Mouse (Mus musculus) adrenal gland, adult 8-10 months (tissue): ENCODE measurements around the gene Gm17631. TPM values are rescaled to one million over a fixed set of nuclear protein-coding genes. Genes with fewer than 3 reads are reported as not detected.
"Not testable (repeated sequence)": the region's sequence is repeated elsewhere in the genome, so short reads cannot be mapped to it uniquely, and the experiment has no call there.

ENCODE experiments used
- DNase-seq: peaks from one replicate; pipeline ENCODE4 v3.0.0; 2022
- total RNA-seq, 4 experiments: library from RNA; stranded (reverse); gene quantifications; 2 replicates each; pipeline ENCODE4 v1.2.4; 2022

The Gm17631 gene
- not detected for total RNA-seq

DNA sequence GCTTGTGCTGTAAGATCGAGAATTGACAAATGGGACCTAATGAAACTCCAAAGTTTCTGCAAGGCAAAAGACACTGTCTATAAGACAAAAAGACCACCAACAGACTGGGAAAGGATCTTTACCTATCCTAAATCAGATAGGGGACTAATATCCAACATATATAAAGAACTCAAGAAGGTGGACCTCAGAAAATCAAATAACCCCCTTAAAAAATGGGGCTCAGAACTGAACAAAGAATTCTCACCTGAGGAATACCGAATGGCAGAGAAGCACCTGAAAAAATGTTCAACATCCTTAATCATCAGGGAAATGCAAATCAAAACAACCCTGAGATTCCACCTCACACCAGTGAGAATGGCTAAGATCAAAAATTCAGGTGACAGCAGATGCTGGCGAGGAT lies at the start of gene Gm17631:
Gene Gm17631 (plus strand): TSS at position 301 of the 400 bp plus-strand sequence.
- not testable (repeated sequence) for DNase-seq

GRCm38 (mm10) chr6:129817731-129818130 lies 44.7 kb upstream of the Gm17631 start:
- DNase-seq: no peak

DNA sequence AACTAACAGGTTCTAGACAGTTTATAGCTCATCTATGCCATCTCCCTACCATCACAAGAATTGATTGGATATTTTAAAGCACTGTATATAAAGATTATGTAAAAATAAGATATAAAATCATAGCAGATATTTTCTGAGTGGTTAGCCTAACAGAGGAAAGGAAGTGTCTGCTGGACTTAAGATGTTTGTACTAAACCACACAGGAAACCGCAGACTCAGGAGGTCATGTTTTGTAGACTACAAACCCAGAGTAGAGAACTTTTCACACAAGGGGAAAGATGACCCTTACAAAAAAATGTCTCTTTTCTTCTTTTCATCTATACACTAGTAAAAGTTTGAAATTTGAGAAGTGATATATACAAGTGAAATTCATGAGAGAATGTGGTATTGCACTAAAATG lies 38.4 kb upstream of the Gm17631 start:
- no peak for DNase-seq

DNA sequence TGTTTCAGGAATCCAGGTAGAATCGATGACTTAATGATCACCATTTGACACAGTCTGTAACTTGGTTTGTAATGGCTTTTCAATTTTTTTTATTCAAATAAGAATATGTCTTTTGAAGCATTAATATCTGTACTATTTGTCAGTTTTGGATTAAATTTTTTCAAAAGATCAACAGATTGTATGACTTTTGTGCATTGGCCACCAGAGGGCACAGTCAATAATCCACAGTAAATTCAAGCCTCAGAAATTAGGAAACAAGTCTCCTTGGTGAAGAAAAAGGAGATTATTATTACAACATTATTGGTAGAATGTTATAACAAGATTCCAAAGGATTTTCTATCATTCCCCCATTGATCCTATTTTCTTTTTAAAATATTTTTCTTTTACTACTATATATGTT lies 36.9 kb upstream of the Gm17631 start:
- DNase-seq: no peak

GRCm38 (mm10) chr6:129876549-129876948 lies 14.1 kb downstream of the Gm17631 start, which contains the start of gene Klra17:
Gene Klra17, minus strand, starts transcription at chr6:129876672.
- no peak for DNase-seq

- no peak for DNase-seq
Measured at GRCm38 (mm10) chr6:129882525-129882924, 20.1 kb downstream of the Gm17631 start.

Other genes with a start within 250 kb of the Gm17631 start
- gene Klrk1, start 238.8 kb upstream of the Gm17631 start, total RNA-seq: 1 to 10 TPM in 2 of 4 experiments, under 1 TPM in 2; 0.31 to 1.6 (median 1.0) TPM
- gene Klrc3, start 219.3 kb upstream of the Gm17631 start, total RNA-seq: not detected
- gene Klrc2, start 202.0 kb upstream of the Gm17631 start, total RNA-seq: under 1 TPM in 1 of 4 experiments, not detected in 3; 0.31 TPM
- gene Klrc1, start 183.7 kb upstream of the Gm17631 start, total RNA-seq: under 1 TPM; 0.14 to 0.49 (median 0.25) TPM
- gene Klri1, start 145.5 kb upstream of the Gm17631 start, total RNA-seq: not detected
- under 1 TPM; 0.08 to 0.24 (median 0.16) TPM for gene Klri2, start 122.2 kb upstream of the Gm17631 start, total RNA-seq
- gene Gm156, start 78.4 kb upstream of the Gm17631 start, total RNA-seq: not detected
- gene Klra17, start 14.0 kb downstream of the Gm17631 start, total RNA-seq: under 1 TPM in 1 of 4 experiments, not detected in 3; 0.24 TPM
- not detected for gene Klra5, start 55.0 kb downstream of the Gm17631 start, total RNA-seq
- gene Klra6, start 164.3 kb downstream of the Gm17631 start, total RNA-seq: under 1 TPM in 1 of 4 experiments, not detected in 3; 0.27 TPM
- under 1 TPM in 1 of 4 experiments, not detected in 3; 0.46 TPM for gene Klra4, start 204.6 kb downstream of the Gm17631 start, total RNA-seq